Mouse (Mus musculus): ENCODE data around the gene Wfdc6a. TPM values are rescaled to one million over a fixed set of nuclear protein-coding genes. Genes with fewer than 3 reads are reported as not detected.

Gene Wfdc6a
- polyA plus RNA-seq, 2 experiments: 0.06 to 0.19 TPM

DNA sequence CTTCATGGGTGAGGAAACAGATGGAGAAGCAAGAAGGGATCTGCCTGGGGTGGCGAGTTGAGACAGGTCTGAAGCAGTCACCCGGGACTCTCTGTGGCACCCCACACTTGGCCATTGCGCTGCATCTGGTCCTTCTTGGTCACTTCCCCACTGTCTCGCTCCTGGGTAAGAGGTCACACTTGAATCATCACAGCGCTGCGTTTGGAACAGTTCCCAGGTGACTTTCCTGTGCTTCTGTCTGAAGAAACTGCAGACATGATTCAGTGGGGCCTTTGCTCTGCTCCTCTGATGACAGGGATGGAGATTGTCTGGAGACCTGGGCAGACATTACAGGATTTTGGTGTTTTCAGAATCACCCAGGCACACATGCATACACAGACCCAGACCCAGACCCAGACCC is 23.5 kb upstream of the Wfdc6a start:
- no peaks in the 10 kb centered on the region for H3K4me1 ChIP-seq (replicated peaks; ENCODE audit: control insufficient read depth in 2 of 2, insufficient read depth in 2 of 2, low read length in 1 of 2)
- H3K4me2 ChIP-seq (ENCODE audit: low read depth): no peak overlapping the region
- H3K36me3 ChIP-seq (replicated peaks; ENCODE audit: control insufficient read depth, insufficient read depth, low read depth): no peaks in the 10 kb centered on the region
- H3K9me3 ChIP-seq (ENCODE audit: control insufficient read depth, low read length): no peaks in the 10 kb centered on the region
- 57% methylated on average over 6 of the region's 6 CpGs for WGBS (ENCODE audit: insufficient replicate concordance)
- TF ChIP-seq CTCF (IDR thresholded peaks at IDR 0.05; ENCODE audit: low read depth) (no peak), EP300 (IDR thresholded peaks at IDR 0.05; ENCODE audit: low read depth) (no peak)
- no peak overlapping the region for H3K27ac ChIP-seq
- no peak overlapping the region for H3K9ac ChIP-seq (replicated peaks)
- H3K27me3 ChIP-seq (ENCODE audit: control insufficient read depth, insufficient read depth, low read length): no peaks in the 10 kb centered on the region
- ATAC-seq (ENCODE audit: insufficient read depth) (no peak), DNase-seq (ENCODE audit: low read depth in 3 of 3, low spot score in 3 of 3) (no peak)
- no peak overlapping the region for H3K4me3 ChIP-seq (ENCODE audit: insufficient read depth in 1 of 2, low read depth in 2 of 2, low read length in 2 of 2)

GRCm38 (mm10) chr2:164604411-164604810 is 19.2 kb upstream of the Wfdc6a start:
- TF ChIP-seq EP300 (IDR thresholded peaks at IDR 0.05; ENCODE audit: low read depth) (no peak), CTCF (IDR thresholded peaks at IDR 0.05; ENCODE audit: low read depth) (no peak)
- WGBS (ENCODE audit: insufficient replicate concordance): 67% methylated on average over 8 of the region's 8 CpGs
- DNase-seq (ENCODE audit: low read depth in 3 of 3, low spot score in 3 of 3): no peak
- Histone ChIP-seq H3K4me3 (ENCODE audit: insufficient read depth in 1 of 2, low read depth in 2 of 2, low read length in 2 of 2) (no peak overlapping the region), H3K36me3 (replicated peaks; ENCODE audit: control insufficient read depth, insufficient read depth, low read depth) (no peaks in the 10 kb centered on the region), H3K4me2 (ENCODE audit: low read depth) (no peak overlapping the region), H3K9ac (replicated peaks) (no peak overlapping the region), H3K9me3 (ENCODE audit: control insufficient read depth, low read length) (no peaks in the 10 kb centered on the region; the same call in 1 of the 2 replicates), H3K4me1 (replicated peaks; ENCODE audit: control insufficient read depth in 2 of 2, insufficient read depth in 2 of 2, low read length in 1 of 2) (no peaks in the 10 kb centered on the region), H3K27ac (no peak overlapping the region), H3K27me3 (ENCODE audit: control insufficient read depth, insufficient read depth, low read length) (no peaks in the 10 kb centered on the region)
- no peak for ATAC-seq (ENCODE audit: insufficient read depth)

- Histone ChIP-seq H3K4me2 (ENCODE audit: low read depth) (no peak overlapping the region), H3K4me1 (replicated peaks; ENCODE audit: control insufficient read depth in 2 of 2, insufficient read depth in 2 of 2, low read length in 1 of 2) (no peaks in the 10 kb centered on the region), H3K4me3 (ENCODE audit: insufficient read depth in 1 of 2, low read depth in 2 of 2, low read length in 2 of 2) (no peak overlapping the region), H3K9ac (replicated peaks) (no peak overlapping the region), H3K36me3 (replicated peaks; ENCODE audit: control insufficient read depth, insufficient read depth, low read depth) (no peaks in the 10 kb centered on the region), H3K27ac (no peak overlapping the region), H3K27me3 (ENCODE audit: control insufficient read depth, insufficient read depth, low read length) (no peaks in the 10 kb centered on the region), H3K9me3 (ENCODE audit: control insufficient read depth, low read length) (no peaks in the 10 kb centered on the region; the same call in 1 of the 2 replicates)
- ATAC-seq (ENCODE audit: insufficient read depth) (no peak), DNase-seq (ENCODE audit: low read depth in 3 of 3, low spot score in 3 of 3) (no peak)
- 71% methylated on average over 3 of the region's 3 CpGs for WGBS (ENCODE audit: insufficient replicate concordance)
- TF ChIP-seq EP300 (IDR thresholded peaks at IDR 0.05; ENCODE audit: low read depth) (no peak), CTCF (IDR thresholded peaks at IDR 0.05; ENCODE audit: low read depth) (peak; percentile 27; the same call in 1 of the 2 replicates)
Measured at GRCm38 (mm10) chr2:164603482-164603881, 18.2 kb upstream of the Wfdc6a start.

DNA sequence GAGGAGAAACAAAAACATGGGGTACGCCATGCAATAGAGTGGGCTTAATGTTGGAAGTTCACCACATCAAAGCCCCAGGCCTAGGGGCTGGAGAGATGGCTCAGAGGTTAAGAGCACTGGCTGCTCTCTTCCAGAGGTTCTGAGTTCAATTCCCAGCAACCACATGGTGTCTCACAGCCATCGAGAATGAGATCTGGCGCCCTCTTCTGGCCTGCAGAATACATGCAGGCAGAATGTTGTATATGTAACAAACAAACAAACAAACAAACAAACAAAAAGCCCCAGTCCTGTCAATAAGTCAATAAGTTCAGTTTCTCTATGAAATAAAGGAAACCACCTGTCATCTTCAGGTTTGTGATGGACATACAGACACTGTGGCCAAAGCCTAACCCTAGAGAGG is 14.9 kb upstream of the Wfdc6a start:
- Histone ChIP-seq H3K4me2 (ENCODE audit: low read depth) (no peak overlapping the region), H3K9ac (replicated peaks) (no peak overlapping the region), H3K4me3 (ENCODE audit: insufficient read depth in 1 of 2, low read depth in 2 of 2, low read length in 2 of 2) (no peak overlapping the region), H3K9me3 (ENCODE audit: control insufficient read depth, low read length) (no peaks in the 10 kb centered on the region; the same call in 1 of the 2 replicates), H3K36me3 (replicated peaks; ENCODE audit: control insufficient read depth, insufficient read depth, low read depth) (no peaks in the 10 kb centered on the region), H3K27ac (no peak overlapping the region), H3K4me1 (replicated peaks; ENCODE audit: control insufficient read depth in 2 of 2, insufficient read depth in 2 of 2, low read length in 1 of 2) (no peaks in the 10 kb centered on the region), H3K27me3 (ENCODE audit: control insufficient read depth, insufficient read depth, low read length) (no peaks in the 10 kb centered on the region)
- ATAC-seq (ENCODE audit: insufficient read depth): no peak
- DNase-seq (ENCODE audit: low read depth in 3 of 3, low spot score in 3 of 3): no peak
- TF ChIP-seq EP300 (IDR thresholded peaks at IDR 0.05; ENCODE audit: low read depth) (no peak), CTCF (IDR thresholded peaks at IDR 0.05; ENCODE audit: low read depth) (peak; percentile 59)
- WGBS (ENCODE audit: insufficient replicate concordance): 55% methylated on average over 3 of the region's 3 CpGs

DNA sequence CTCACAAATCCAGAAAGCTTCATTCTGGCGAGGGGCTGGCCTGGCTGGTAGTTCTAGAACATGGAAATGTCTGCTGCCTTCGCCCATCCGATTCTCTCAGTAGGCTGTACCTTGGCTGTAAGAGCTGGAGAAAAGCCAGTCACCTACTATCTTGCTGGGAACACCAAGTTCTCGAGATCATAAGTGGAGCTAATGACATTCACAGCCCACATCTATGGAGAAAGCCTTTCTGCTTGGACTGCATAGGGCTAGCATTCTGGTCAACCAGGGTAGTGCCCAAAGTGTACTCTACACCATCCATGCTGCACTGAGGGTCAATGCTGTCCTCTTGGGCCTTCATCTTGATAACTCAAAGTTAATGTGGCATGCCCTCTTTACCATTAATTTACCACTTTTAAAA is 8.2 kb upstream of the Wfdc6a start, which contains the start of gene Eppin:
Eppin (minus strand) TSS at position 101 of the 400 bp plus-strand sequence.
- Histone ChIP-seq H3K9ac (replicated peaks) (no peak within 1 kb of the TSS), H3K4me1 (replicated peaks; ENCODE audit: control insufficient read depth in 2 of 2, insufficient read depth in 2 of 2, low read length in 1 of 2) (no peaks in the 10 kb centered on the region), H3K9me3 (ENCODE audit: control insufficient read depth, low read length) (no peaks in the 10 kb centered on the region), H3K36me3 (replicated peaks; ENCODE audit: control insufficient read depth, insufficient read depth, low read depth) (no peaks in the 10 kb centered on the region), H3K4me3 (ENCODE audit: insufficient read depth in 1 of 2, low read depth in 2 of 2, low read length in 2 of 2) (no peak within 1 kb of the TSS), H3K27me3 (ENCODE audit: control insufficient read depth, insufficient read depth, low read length) (no peaks in the 10 kb centered on the region), H3K27ac (no peak within 1 kb of the TSS), H3K4me2 (ENCODE audit: low read depth) (no peak within 1 kb of the TSS)
- ATAC-seq (ENCODE audit: insufficient read depth) (no peak), DNase-seq (ENCODE audit: low read depth in 3 of 3, low spot score in 3 of 3) (no peak)
- TF ChIP-seq CTCF (IDR thresholded peaks at IDR 0.05; ENCODE audit: low read depth) (no peak), EP300 (IDR thresholded peaks at IDR 0.05; ENCODE audit: low read depth) (no peak)
- 41% methylated on average over 4 of the region's 4 CpGs for WGBS (ENCODE audit: insufficient replicate concordance)

Data from liver, embryonic 14.5 days (tissue).